Mouse (Mus musculus) kidney, postnatal 14 days (tissue): Measurements from ENCODE around the gene Jam2.

Source experiments
- DNase-seq: peaks from one replicate; pipeline ENCODE4 v3.0.0; 2022; ENCODE audit warnings: mixed read lengths

The Jam2 gene

GRCm38 (mm10) chr16:84783279-84783678 is 9.4 kb downstream of the Jam2 start:
- no peak for DNase-seq

- no peak for DNase-seq
These were observed 11.0 kb downstream of the Jam2 start for GRCm38 (mm10) chr16:84784966-84785365.

GRCm38 (mm10) chr16:84790595-84791165 is 16.8 kb downstream of the Jam2 start:
- no peak for DNase-seq

DNA sequence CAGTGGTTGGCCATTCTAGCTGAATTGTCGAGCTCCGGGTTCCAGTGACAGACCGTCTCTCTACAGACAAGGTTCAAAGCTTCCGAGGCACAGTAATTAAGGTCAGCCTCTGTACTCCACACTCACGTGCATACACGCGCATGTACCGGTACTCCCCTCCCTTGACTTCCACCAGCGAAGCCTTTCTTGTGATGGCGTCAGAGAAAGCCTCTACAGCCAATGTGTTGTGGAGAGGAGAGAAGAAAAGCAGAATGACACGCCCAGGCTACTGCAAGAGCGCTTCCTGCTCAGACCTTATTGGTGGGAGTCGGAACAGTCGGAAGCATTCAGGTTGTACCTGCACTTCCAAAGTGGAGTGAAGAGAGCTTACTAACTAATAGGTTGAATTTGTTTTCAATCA is 19.5 kb downstream of the Jam2 start:
- DNase-seq = no peak

DNA sequence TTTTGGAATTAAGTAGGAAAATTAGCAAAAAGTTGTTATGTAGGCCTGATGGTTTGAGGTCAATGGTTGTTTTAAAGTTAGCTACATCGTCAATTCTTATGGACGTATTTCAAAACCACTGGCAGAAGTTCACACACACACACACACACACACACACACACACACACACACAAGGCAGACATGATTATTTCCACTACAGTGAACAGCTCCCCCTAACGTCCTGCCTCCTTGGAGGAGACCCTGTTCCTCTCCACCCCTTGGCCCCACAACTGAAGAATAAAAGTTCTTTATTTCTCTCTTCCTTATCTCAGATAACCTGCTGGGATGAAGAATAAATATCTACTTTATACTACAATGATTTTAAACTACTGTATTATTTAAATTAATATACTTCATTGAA is 21.4 kb downstream of the Jam2 start:
- no peak for DNase-seq

- no peak for DNase-seq
These were observed 22.8 kb downstream of the Jam2 start for GRCm38 (mm10) chr16:84796678-84797077.

DNA sequence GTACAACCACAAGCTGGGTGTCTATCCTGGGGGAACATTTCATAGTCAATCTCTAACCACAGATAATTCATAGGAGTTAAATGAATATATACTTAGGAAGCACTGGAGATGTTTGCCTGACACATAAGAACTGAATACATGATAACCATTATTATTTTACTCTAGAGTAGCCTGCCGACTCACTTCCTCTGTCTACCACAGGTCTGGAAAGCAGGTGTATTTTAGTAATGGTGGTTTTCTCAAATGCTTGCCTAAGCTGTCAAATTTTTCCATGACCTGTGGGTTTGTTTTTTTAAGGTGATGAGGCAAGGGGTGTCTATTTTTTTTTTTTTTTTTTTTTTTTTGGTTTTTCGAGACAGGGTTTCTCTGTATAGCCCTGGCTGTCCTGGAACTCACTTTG is 26.1 kb downstream of the Jam2 start:
- no peak for DNase-seq

DNA sequence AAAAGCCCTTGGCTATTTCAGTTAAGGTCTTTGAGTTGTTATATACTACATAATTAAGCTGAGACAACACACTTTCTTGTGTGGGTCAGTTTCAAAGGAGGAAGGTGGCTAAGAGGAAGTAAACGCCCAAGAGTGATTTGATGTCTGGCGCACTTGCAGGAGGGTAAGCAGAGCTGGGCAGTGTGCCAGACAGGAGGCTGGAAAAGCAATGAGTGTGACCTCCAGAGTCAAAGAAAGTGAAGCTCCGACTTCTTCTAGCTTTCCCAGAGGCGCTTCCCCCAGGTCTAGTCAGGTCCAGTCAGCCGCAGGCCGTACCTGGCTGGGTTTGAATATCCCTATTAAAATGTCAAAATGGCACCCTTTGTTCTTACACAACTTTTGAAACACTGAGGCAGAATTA is 28.3 kb downstream of the Jam2 start:
- DNase-seq = peak; percentile 80

- peak; percentile 42 for DNase-seq
These were observed 30.9 kb downstream of the Jam2 start for GRCm38 (mm10) chr16:84804866-84805265.

- no peak for DNase-seq
These were observed 32.3 kb downstream of the Jam2 start for GRCm38 (mm10) chr16:84806175-84806574.

GRCm38 (mm10) chr16:84807874-84808273 is 34.0 kb downstream of the Jam2 start:
- no peak for DNase-seq

GRCm38 (mm10) chr16:84810254-84810653 is 36.3 kb downstream of the Jam2 start:
- no peak for DNase-seq

DNA sequence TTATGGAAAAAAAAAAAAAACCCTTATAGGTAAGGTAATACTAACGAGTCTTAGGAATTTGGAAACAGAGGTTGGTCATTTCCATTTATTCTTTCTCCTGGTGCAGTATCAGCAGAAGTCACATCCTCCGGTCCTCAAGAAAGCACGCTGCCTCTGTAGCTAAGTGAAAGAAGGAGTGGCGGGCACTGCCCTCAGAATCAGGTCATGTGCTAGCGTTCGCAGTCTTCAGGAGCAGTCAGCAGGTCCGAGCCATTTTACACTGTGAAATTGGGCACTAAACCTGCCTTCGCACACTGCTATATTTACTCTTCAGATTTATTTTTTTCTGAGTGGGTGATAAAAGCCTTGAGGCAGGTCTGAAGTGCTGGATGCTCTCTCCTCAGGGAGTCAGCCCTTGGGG is 39.9 kb downstream of the Jam2 start:
- no peak for DNase-seq

DNA sequence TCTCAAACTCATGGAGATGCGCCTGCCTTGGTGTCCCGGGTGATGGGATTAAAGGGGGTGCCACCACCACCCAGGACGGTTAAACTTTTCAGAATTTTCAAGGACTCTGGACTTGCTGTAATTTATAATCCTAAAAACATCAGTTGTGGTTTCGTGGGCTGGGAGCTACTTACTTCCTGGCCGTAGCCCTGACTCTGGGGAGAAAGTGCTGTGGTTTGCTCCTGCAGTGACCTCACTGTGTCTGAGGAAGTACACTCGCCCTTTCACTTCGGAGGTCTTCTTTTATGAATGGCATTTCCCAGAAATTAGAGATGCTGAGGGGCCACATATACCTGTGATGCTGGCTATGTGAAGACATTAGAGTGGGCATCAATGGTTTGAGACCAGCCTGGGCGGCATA is 40.6 kb downstream of the Jam2 start:
- DNase-seq = no peak

- DNase-seq = peak; percentile 58
These were observed 43.5 kb downstream of the Jam2 start for GRCm38 (mm10) chr16:84817423-84817822.

- peak; percentile 85 for DNase-seq
These were observed 51.1 kb downstream of the Jam2 start for GRCm38 (mm10) chr16:84825009-84825408.

- DNase-seq = peak; percentile 52
These were observed 57.8 kb downstream of the Jam2 start for GRCm38 (mm10) chr16:84831696-84832095.

- no peak for DNase-seq
These were observed 58.8 kb downstream of the Jam2 start for GRCm38 (mm10) chr16:84832736-84833135.

DNA sequence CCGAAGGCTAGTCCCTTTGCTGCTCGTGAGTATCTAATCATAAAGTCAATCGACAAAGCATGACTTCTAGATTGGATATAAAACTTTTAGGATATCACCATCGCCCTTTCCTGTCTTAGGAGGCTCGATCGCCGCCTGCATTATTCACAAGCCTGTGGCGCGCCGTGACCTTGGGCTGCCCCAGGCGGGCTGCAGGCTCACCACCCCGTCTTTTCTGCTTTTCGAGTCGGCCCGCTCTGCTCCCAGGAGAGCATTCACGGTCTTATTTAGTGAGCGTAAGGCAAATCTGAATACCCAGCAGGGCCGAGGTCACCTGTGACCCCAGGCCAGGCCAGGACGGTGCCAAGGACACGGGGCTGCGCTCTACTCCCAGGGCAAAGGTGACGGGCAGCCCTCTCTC is 60.4 kb downstream of the Jam2 start:
- no peak for DNase-seq

DNA sequence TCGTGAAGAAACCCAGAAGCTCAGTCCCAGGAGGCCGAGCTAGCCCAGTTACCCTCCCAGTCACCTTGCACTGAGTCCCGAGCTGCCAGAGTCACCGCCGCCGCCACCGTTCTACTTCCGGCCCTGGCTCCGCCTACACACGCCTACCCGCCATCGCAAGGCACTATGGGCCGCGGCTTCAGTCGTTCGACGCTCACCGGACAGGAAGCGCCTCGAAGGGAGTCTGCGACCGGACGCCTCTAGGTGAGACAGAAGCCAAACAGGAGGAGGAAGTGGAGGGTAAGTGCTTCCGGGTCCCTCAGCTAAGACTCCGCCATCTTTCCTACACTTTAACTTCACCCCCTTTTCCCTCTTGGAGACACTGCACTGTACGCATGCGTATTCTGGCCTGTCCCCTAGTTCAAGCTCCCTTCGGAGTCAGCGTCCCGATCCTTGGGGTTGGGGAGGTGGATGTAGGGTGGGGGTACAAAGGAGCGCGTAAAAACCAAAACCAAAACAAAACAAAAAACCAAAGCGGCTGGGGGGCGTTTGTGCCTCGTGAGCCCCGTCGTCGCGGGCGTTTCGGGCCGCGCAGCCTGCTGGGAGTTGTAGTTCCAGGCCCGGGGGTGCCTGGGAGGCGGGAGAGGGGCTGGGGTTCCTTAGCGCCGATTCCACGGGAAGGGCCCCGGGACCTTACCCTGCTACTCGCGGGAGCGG is 61.0 kb downstream of the Jam2 start, which contains the start of gene Gabpa:
Gene Gabpa (plus strand): TSS at position 181 of the 696 bp plus-strand sequence.
- DNase-seq = peak; percentile 95

GRCm38 (mm10) chr16:84835441-84835822 is 61.5 kb downstream of the Jam2 start, which contains the start of gene Atp5j:
Gene Atp5j, minus strand, starts transcription at chr16:84835625.
- DNase-seq = peak; percentile 93

DNA sequence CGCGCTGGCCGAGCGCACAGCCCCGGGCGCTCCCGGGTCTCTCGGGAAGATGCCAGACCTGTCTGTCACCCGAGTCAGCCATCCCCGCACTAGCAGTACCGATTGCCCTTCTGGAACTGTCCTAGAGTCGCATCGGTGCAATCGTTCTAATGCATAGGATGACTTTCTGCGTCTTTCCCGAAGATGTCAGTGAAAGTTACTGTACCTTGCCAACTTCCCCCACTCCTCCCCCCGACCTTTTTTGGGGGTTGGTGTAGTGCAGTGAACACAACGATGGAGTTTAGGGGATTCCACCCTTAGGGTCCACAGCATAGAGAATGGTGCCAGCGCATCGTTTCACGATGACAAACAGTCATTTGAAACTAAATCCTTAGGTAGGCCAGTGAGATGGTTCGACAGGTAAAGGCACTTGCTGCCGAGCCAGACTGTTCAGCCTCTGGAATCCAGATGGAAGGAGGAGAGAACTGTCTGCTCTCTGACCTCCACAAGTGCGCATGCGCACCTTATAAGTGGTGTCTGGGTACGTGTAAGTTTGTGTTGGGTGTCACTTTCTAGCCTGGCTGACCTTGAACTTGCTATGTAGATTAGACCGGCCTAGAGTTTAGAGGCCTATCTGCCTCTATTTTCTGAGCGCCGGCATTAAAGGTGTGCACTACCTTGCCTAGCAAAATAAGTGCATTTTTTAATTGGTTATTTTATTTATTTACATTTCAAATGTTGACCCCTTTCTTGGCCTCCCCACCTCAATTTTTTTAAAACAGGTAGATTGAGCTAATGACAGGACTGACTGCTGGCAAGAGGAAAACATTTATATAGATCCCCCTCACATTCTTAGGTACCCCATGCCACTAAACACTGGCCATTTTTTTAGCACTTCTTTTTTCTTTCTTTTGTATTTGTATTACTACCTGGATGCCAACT is 62.2 kb downstream of the Jam2 start:
- peak; percentile 82 for DNase-seq

GRCm38 (mm10) chr16:84838576-84838975 is 64.7 kb downstream of the Jam2 start:
- DNase-seq = no peak

GRCm38 (mm10) chr16:84853492-84853891 is 79.6 kb downstream of the Jam2 start:
- no peak for DNase-seq
